Mouse (Mus musculus) B cell, adult 62 days (primary cell): ENCODE results near the gene Vtn. TPM values are rescaled to one million over a fixed set of nuclear protein-coding genes. Genes with fewer than 3 reads are reported as not detected.

Source experiments
- total RNA-seq: library from RNA; stranded (reverse); gene quantifications from 4 replicates; pipeline ENCODE4 v1.2.4, GENCODE M21; 2023

Gene Vtn
- total RNA-seq, result not detected in 4 replicates

DNA sequence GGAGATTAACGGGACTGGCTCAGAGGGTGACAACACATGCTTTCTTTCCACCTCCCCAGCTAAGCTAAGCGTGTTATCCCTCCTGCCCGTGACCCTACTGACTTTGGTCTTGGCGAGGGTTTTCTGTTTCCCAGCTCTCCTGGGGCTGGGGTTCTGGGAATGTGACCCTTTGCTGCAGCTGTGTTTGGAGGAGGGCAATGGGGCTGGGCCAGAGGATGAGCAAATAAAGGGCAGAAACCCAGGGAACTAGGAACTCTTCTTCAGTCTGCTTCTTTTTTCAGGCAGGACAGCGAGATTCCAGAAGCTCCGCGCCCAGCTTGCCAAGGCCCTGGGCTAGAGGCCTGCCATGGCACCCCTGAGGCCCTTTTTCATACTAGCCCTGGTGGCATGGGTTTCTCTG lies at the start of gene Vtn:
Gene Vtn (plus strand): TSS at position 88 of the 400 bp plus-strand sequence.

DNA sequence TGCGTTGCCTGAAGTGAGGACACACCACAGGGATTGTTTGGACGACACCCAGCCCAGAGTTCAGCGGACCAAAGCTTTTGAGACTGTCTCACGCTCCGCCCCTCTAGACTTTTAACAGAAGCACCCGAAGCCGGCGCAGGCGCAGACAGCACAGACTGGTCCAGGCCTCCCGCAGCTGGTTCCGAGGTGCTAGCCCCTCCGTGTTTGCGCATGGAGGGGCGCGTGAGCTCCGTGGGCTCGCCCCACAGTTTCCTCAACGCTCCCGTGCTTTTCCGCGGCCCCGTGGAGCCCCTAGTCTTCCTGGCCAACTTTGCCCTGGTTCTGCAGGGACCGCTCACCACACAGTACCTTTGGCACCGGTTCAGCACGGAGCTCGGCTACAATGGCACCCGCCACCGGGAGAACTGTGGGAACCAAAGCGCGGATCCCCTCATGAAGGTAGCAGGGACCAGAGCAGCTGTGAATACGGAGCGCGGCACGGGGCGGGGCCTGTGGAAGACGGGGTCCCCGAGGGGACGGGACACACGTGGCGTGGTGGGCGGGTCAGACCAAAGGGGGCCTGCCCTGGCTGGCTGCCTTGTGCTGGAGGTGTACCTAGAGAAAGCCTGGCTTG lies 33.2 kb upstream of the Vtn start, which contains the start of gene Slc46a1:
Gene Slc46a1 (plus strand): TSS at position 130 of the 613 bp plus-strand sequence.

GRCm38 (mm10) chr11:78497544-78498522 lies 1.1 kb upstream of the Vtn start, which contains the start of gene Sarm1:
Gene Sarm1, minus strand, starts transcription at chr11:78497754.

DNA sequence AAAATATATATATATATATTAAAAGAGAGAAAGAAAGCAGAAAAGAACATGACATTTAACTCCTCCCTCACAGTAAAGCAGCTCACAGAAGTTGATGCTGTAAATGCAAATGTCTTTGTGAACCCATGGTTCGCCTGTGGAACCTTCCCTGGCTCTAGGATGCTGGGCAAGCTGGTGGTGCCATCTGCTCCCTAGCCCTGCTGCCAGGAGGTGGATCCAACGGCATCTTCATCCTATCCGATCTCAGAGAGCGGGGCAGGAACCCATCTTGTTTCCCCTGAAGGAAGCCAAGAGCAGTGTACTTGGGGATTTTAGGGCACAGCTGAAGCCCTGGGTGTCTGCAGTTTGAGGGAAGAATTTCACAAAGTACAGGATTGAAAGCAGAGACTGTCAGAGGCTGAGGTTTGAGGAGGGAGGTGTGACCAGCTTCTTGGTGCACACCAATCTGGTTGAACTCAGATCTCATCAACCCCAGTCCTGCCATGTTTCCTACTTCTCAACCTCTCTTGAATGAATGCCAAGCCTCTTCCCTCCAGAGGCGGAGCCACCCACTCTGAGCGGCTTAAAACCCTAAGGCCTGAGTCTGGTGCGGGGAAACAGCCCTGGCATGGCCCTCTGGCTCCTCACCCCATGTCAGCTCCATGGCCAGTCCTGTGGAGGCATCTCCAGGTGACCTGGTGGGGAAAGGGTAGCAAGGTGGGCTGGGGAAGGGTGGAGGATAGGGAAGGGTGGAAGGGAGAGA lies 4.2 kb downstream of the Vtn start, which contains the start of gene Sebox:
Gene Sebox (plus strand): TSS at position 539 of the 742 bp plus-strand sequence.

GRCm38 (mm10) chr11:78512025-78512957 lies 13.4 kb downstream of the Vtn start, which contains the start of the genes Tmem199 and Poldip2:
Gene Tmem199, minus strand, starts transcription at chr11:78512172.
Gene Poldip2, plus strand, starts transcription at chr11:78512193.

GRCm38 (mm10) chr11:78536080-78536689 lies 37.3 kb downstream of the Vtn start, which contains the start of the genes Tnfaip1 and Ift20:
Gene Tnfaip1, minus strand, starts transcription at chr11:78536332.
Gene Ift20, plus strand, starts transcription at chr11:78536361.

DNA sequence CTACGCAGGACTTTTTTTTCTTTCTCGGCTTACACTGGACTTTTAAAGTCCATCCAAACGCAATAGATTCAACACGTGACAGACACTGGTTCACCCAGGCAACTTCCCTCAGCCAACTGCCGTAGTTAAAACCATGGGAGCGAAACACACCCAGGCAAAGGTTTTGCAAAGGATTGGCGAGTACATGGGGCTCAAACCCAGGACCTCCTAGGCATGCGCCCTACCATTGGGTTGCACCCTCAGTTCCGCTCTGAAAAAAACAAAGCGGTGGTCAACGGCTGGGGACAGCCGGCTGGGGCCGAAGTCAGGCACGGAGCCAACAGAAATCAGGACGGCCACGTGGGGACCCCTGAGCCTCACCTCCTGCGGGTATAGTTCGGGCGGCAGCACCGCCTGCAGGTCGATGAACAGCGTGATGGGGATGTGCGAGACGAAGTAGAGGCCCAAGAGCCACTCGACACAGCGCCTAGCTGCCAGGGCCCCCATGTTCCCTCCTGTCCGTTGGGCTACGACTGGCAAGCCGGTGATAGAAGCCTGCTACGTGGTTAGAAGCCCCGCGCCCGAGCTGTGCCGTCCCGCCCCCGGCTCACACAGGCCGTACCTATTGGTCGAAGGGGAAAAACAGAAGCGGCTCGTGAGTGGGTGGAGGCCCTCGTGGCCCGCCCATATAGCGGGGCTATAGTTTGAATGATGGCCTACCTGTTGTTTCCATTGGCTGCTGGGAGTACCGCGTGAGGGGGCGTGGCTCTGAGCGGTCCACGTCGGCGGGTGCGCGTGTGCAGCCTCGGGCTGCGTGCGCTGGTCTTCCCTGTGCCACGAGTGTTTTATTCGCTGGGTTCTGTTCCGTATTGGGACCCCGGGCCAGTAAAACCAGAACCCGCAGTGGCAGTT lies 51.5 kb downstream of the Vtn start, which contains the start of gene Tmem97:
Gene Tmem97 (minus strand): TSS at position 610 of the 891 bp plus-strand sequence.

Other genes with a start within 250 kb of the Vtn start
- gene 2610507B11Rik, start 237.3 kb upstream of the Vtn start, total RNA-seq, result 115 to 122 TPM (median 118 TPM) in 4 replicates
- 1.2 to 3.9 TPM (median 2.8 TPM) in 4 replicates for gene BC030499, start 208.2 kb upstream of the Vtn start, total RNA-seq
- gene Spag5, start 197.6 kb upstream of the Vtn start, total RNA-seq, result 2.2 to 7.1 TPM (median 5.1 TPM) in 4 replicates
- 29.4 to 37.0 TPM (median 32.5 TPM) in 4 replicates for gene Aldoc, start 176.1 kb upstream of the Vtn start, total RNA-seq
- gene Pigs, start 170.7 kb upstream of the Vtn start, total RNA-seq, result 53.5 to 55.3 TPM (median 54.2 TPM) in 4 replicates
- gene Unc119, start 155.6 kb upstream of the Vtn start, total RNA-seq, result 50.8 to 68.8 TPM (median 61.6 TPM) in 4 replicates
- gene Foxn1, start 112.5 kb upstream of the Vtn start, total RNA-seq, result not detected in 4 replicates
- not detected in 4 replicates for gene Slc13a2, start 76.9 kb upstream of the Vtn start, total RNA-seq
- 0.48 to 1.8 TPM (median 0.79 TPM) in 4 replicates for gene Slc46a1, start 33.4 kb upstream of the Vtn start, total RNA-seq
- gene Sarm1, start 1.3 kb upstream of the Vtn start, total RNA-seq, result 1.8 to 3.0 TPM (median 1.8 TPM) in 4 replicates
- not detected in 4 replicates for gene Sebox, start 4.4 kb downstream of the Vtn start, total RNA-seq
- gene Tmem199, start 13.1 kb downstream of the Vtn start, total RNA-seq, result 32.6 to 37.1 TPM (median 35.7 TPM) in 4 replicates
- gene Poldip2, start 13.1 kb downstream of the Vtn start, total RNA-seq, result 35.9 to 39.9 TPM (median 37.7 TPM) in 4 replicates
- gene Tnfaip1, start 37.2 kb downstream of the Vtn start, total RNA-seq, result 15.5 to 17.8 TPM (median 16.7 TPM) in 4 replicates
- 21.9 to 36.4 TPM (median 30.8 TPM) in 4 replicates for gene Ift20, start 37.3 kb downstream of the Vtn start, total RNA-seq
- gene Tmem97, start 51.7 kb downstream of the Vtn start, total RNA-seq, result 3.9 to 7.7 TPM (median 4.4 TPM) in 4 replicates
- 22.3 to 23.6 TPM (median 22.9 TPM) in 4 replicates for gene Nlk, start 198.3 kb downstream of the Vtn start, total RNA-seq